Mouse (Mus musculus) MEL (cell line): Measurements from ENCODE around the gene Scn3b.

ENCODE experiments used
- CTCF ChIP-seq, 3 experiments: IDR thresholded peaks in 2 of 3; conservative IDR thresholded peaks in 1 of 3; 2 replicates each; pipeline ENCODE4 v1.5.1; 2011 to 2012; ENCODE audit warnings: low read length in 3 of 3, low read depth in 2 of 3, mild to moderate bottlenecking in 2 of 3, improper control_type of control experiment in 1 of 3, inconsistent platforms in 1 of 3, mixed read lengths in 1 of 3, moderate library complexity in 1 of 3; ENCODE audit not compliant: control insufficient read depth in 1 of 3, insufficient read depth in 1 of 3, poor library complexity in 1 of 3, severe bottlenecking in 1 of 3
- E2F4 ChIP-seq: IDR thresholded peaks from 2 replicates; pipeline ENCODE4 v1.6.1; 2011; ENCODE audit warnings: low read depth, low read length, improper control_type of control experiment, borderline replicate concordance
- EP300 ChIP-seq, 2 experiments: IDR thresholded peaks; 2 replicates each; pipeline ENCODE4 v1.6.1; 2011; ENCODE audit warnings: improper control_type of control experiment in 2 of 2, low read length in 2 of 2, low read depth in 1 of 2, mild to moderate bottlenecking in 1 of 2
- GATA1 ChIP-seq: IDR thresholded peaks from 2 replicates; pipeline ENCODE4 v1.6.1; 2011; ENCODE audit warnings: low read depth, low read length, improper control_type of control experiment
- HCFC1 ChIP-seq: IDR thresholded peaks from 2 replicates; pipeline ENCODE4 v1.6.1; 2012; ENCODE audit warnings: low read depth, mild to moderate bottlenecking, inconsistent platforms, low read length, improper control_type of control experiment, moderate library complexity
- MAFK ChIP-seq: IDR thresholded peaks from 2 replicates; pipeline ENCODE4 v1.6.1; 2011; ENCODE audit warnings: low read depth, mild to moderate bottlenecking, low read length, improper control_type of control experiment, borderline replicate concordance
- MAX ChIP-seq: IDR thresholded peaks from 2 replicates; pipeline ENCODE4 v1.6.1; 2011; ENCODE audit warnings: low read length, improper control_type of control experiment
- POLR2A ChIP-seq, 2 experiments: IDR thresholded peaks; 2 replicates each; pipeline ENCODE4 v1.6.1; 2011 to 2012; ENCODE audit warnings: low read length in 2 of 2, mild to moderate bottlenecking in 2 of 2, control low read depth in 1 of 2, improper control_type of control experiment in 1 of 2, low read depth in 1 of 2, moderate library complexity in 1 of 2; ENCODE audit not compliant: control insufficient read depth in 1 of 2, insufficient read depth in 1 of 2, poor library complexity in 1 of 2
- RAD21 ChIP-seq: IDR thresholded peaks from 2 replicates; pipeline ENCODE4 v1.6.1; 2011; ENCODE audit warnings: mild to moderate bottlenecking, low read depth, low read length, improper control_type of control experiment
- RCOR1 ChIP-seq: IDR thresholded peaks from 2 replicates; pipeline ENCODE4 v1.6.1; 2012; ENCODE audit warnings: low read depth, mild to moderate bottlenecking, inconsistent platforms, low read length, improper control_type of control experiment
- SMC3 ChIP-seq: IDR thresholded peaks from 2 replicates; pipeline ENCODE4 v1.6.1; 2011; ENCODE audit warnings: low read depth, low read length, improper control_type of control experiment
- TAL1 ChIP-seq: IDR thresholded peaks from 2 replicates; pipeline ENCODE4 v1.6.1; 2012; ENCODE audit warnings: mild to moderate bottlenecking, inconsistent platforms, low read length, moderate library complexity, mixed read lengths
- USF1 ChIP-seq: IDR thresholded peaks from 2 replicates; pipeline ENCODE4 v1.6.1; 2014; ENCODE audit warnings: low read depth, mild to moderate bottlenecking, inconsistent platforms, low read length, improper control_type of control experiment, moderate library complexity
- ZNF384 ChIP-seq: IDR thresholded peaks from 2 replicates; pipeline ENCODE4 v1.6.1; 2012; ENCODE audit warnings: low read depth, mild to moderate bottlenecking, inconsistent platforms, low read length, improper control_type of control experiment

DNA sequence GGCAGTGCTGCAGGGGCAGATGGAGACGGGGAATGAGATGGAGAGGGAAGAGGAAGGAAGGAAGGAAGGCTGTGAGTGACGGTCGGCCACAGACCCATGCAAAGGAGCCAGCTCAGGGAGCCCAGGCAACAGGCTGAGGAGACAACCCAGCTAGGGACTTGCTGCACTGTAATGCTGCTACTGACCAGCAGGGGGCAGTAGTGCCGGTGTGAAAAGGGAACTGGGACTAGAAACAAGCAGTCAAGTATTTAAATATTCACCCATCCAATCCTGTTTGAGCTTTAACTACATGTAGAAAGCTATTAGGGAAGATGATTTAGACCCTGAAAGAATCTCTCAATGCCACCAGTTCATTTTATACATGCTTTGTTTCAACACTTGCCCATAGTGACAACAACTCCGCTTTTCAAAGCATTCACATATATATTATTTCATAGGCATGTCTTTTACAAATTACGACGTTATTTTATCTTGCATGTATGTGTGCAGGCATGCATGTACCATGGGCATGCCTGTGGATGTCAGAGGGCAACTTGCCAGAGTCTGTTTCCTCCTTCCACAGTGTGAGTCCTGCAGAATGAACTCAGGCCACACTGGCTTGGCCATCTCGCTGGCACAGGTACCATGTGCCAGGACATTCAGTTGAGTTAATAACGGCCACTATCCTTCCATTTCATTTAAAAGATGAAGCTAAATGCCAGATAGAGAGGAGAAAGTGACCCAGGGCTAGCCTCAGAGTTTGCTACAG, 64.8 kb downstream of the Scn3b start:
- TF ChIP-seq CTCF (IDR thresholded peaks at IDR 0.05 in 2 of 3, conservative IDR thresholded peaks at IDR 0.05 in 1 of 3; ENCODE audit: control insufficient read depth in 1 of 3, insufficient read depth in 1 of 3, low read depth in 2 of 3, low read length in 3 of 3, poor library complexity in 1 of 3, severe bottlenecking in 1 of 3), result peak; percentile 25 to 56 (median 48); a peak in 5 of 6 replicates
- TF ChIP-seq POLR2A (IDR thresholded peaks at IDR 0.05; ENCODE audit: control insufficient read depth in 1 of 2, insufficient read depth in 1 of 2, low read depth in 1 of 2, low read length in 2 of 2, poor library complexity in 1 of 2), result no peak
- no peak for TF ChIP-seq USF1
- no peak for TF ChIP-seq SMC3
- no peak for TF ChIP-seq MAFK
- no peak for TF ChIP-seq RAD21
- no peak for TF ChIP-seq GATA1
- no peak for TF ChIP-seq RCOR1
- no peak for TF ChIP-seq MAX
- TF ChIP-seq E2F4, result no peak
- no peak for TF ChIP-seq ZNF384
- no peak for TF ChIP-seq HCFC1
- TF ChIP-seq EP300 (IDR thresholded peaks at IDR 0.05; ENCODE audit: low read depth in 1 of 2, low read length in 2 of 2), result no peak
- TF ChIP-seq TAL1, result no peak
